Mouse (Mus musculus) limb, embryonic 13.5 days (tissue): ENCODE results near the gene Igdcc3. TPM values are rescaled to one million over a fixed set of nuclear protein-coding genes. Genes with fewer than 3 reads are reported as not detected.

Source experiments
- ATAC-seq: fragments of 200-750 bp; cut with Nextera tagmentation; 2 replicates; pipeline ENCODE4 v1.8.0; 2017; ENCODE audit warnings: low read depth, moderate number of reproducible peaks, moderate TSS enrichment; ENCODE audit not compliant: low FRiP score
- H3K27ac ChIP-seq: fragments of 300-500 bp; sonication (generic); 2 replicates; pipeline ENCODE4 v1.5.1; 2015; ENCODE audit warnings: inconsistent platforms, mild to moderate bottlenecking, moderate library complexity
- H3K27me3 ChIP-seq: fragments of 300-500 bp; sonication (generic); 2 replicates; pipeline ENCODE4 v1.6.1; 2015; ENCODE audit warnings: mild to moderate bottlenecking, inconsistent platforms
- H3K36me3 ChIP-seq: fragments of 300-500 bp; sonication (generic); 2 replicates; pipeline ENCODE4 v1.6.1; 2015; ENCODE audit warnings: inconsistent platforms, mild to moderate bottlenecking, moderate library complexity
- H3K4me1 ChIP-seq: fragments of 300-500 bp; sonication (generic); 2 replicates; pipeline ENCODE4 v1.6.1; 2015; ENCODE audit warnings: inconsistent platforms
- H3K4me2 ChIP-seq: fragments of 300-500 bp; sonication (generic); replicated peaks from 2 replicates; pipeline ENCODE4 v1.6.1; 2015; ENCODE audit warnings: inconsistent platforms, mild to moderate bottlenecking, moderate library complexity
- H3K4me3 ChIP-seq: fragments of 300-500 bp; sonication (generic); 2 replicates; pipeline ENCODE4 v1.5.1; 2015; ENCODE audit warnings: moderate library complexity, mild to moderate bottlenecking, inconsistent platforms
- H3K9ac ChIP-seq: fragments of 300-500 bp; sonication (generic); 2 replicates; pipeline ENCODE4 v1.6.1; 2015; ENCODE audit warnings: mild to moderate bottlenecking, inconsistent platforms
- H3K9me3 ChIP-seq: fragments of 300-500 bp; sonication (generic); 2 replicates; pipeline ENCODE4 v1.6.1; 2016; ENCODE audit warnings: inconsistent platforms
- WGBS: fragments of 180-500 bp; shearing (Covaris S2); methylation state at CpG from one replicate; pipeline ENCODE4 v1.1.7; 2015; 5-methylcytosine and 5-hydroxymethylcytosine counted together
- polyA plus RNA-seq: library from polyadenylated mRNA; unstranded; fragments of >200 nt; fragmentation: Nextera tagmentation; extraction: Ambion mirVana; gene quantifications from 2 replicates; pipeline ENCODE4 v1.2.1, GENCODE M21; 2015

Gene Igdcc3
- polyA plus RNA-seq, 1 experiment from 2014 or later, result 1.2 TPM

- 2% methylated on average over 3 of the region's 3 CpGs for WGBS
- Histone ChIP-seq H3K4me2 (no peak overlapping the region), H3K4me1 (peaks cover 7% of the 10 kb centered on the region), H3K36me3 (no peaks in the 10 kb centered on the region), H3K9me3 (no peaks in the 10 kb centered on the region), H3K27ac (no peak overlapping the region), H3K9ac (no peak overlapping the region), H3K4me3 (no peak overlapping the region), H3K27me3 (peaks cover 4% of the 10 kb centered on the region; the same call in 1 of the 2 replicates)
- peak; percentile 24; the same call in 1 of the 2 replicates for ATAC-seq
Measured at GRCm38 (mm10) chr9:65188599-65188998, 47.6 kb downstream of the Igdcc3 start.

- Histone ChIP-seq H3K36me3 (no peaks in the 10 kb centered on the region), H3K4me2 (no peak overlapping the region), H3K27me3 (no peaks in the 10 kb centered on the region), H3K9me3 (no peaks in the 10 kb centered on the region), H3K4me1 (peaks cover 15% of the 10 kb centered on the region), H3K9ac (no peak overlapping the region), H3K4me3 (no peak overlapping the region), H3K27ac (no peak overlapping the region)
- ATAC-seq, result no peak
- WGBS, result 47% methylated on average over 7 of the region's 7 CpGs
Measured at GRCm38 (mm10) chr9:65190306-65190705, 49.3 kb downstream of the Igdcc3 start.

GRCm38 (mm10) chr9:65191389-65191754 is 50.4 kb downstream of the Igdcc3 start:
- H3K36me3 ChIP-seq, result no peaks in the 10 kb centered on the region
- no peak overlapping the region for H3K4me2 ChIP-seq
- no peaks in the 10 kb centered on the region for H3K27me3 ChIP-seq
- no peak overlapping the region for H3K9ac ChIP-seq
- peaks cover 25% of the 10 kb centered on the region for H3K4me1 ChIP-seq
- ATAC-seq, result no peak
- no peaks in the 10 kb centered on the region for H3K9me3 ChIP-seq
- H3K4me3 ChIP-seq, result no peak overlapping the region
- WGBS, result 23% methylated on average over 2 of the region's 2 CpGs
- H3K27ac ChIP-seq, result no peak overlapping the region

GRCm38 (mm10) chr9:65191755-65192469 is 50.9 kb downstream of the Igdcc3 start:
- Histone ChIP-seq H3K4me3 (no peak overlapping the region), H3K9ac (no peak overlapping the region), H3K27ac (no peak overlapping the region), H3K4me1 (peaks cover 25% of the 10 kb centered on the region), H3K36me3 (no peaks in the 10 kb centered on the region), H3K27me3 (no peaks in the 10 kb centered on the region), H3K9me3 (no peaks in the 10 kb centered on the region), H3K4me2 (no peak overlapping the region)
- WGBS, result 20% methylated on average over 8 of the region's 8 CpGs
- no peak for ATAC-seq

- Histone ChIP-seq H3K27ac (no peak overlapping the region), H3K4me1 (peaks cover 29% of the 10 kb centered on the region), H3K9me3 (no peaks in the 10 kb centered on the region), H3K27me3 (no peaks in the 10 kb centered on the region), H3K36me3 (no peaks in the 10 kb centered on the region), H3K9ac (no peak overlapping the region), H3K4me3 (no peak overlapping the region), H3K4me2 (no peak overlapping the region)
- no peak for ATAC-seq
- 68% methylated on average over 12 of the region's 12 CpGs for WGBS
Measured at GRCm38 (mm10) chr9:65193214-65193613, 52.2 kb downstream of the Igdcc3 start.

GRCm38 (mm10) chr9:65195053-65195452 is 54.1 kb downstream of the Igdcc3 start, which contains the start of gene Parp16:
TSS of gene Parp16 (plus strand) at chr9:65195353.
- peak within 1 kb of the TSS; percentile 55 for H3K9ac ChIP-seq
- H3K27ac ChIP-seq, result peak within 1 kb of the TSS; percentile 90
- H3K4me3 ChIP-seq, result no peak within 1 kb of the TSS
- H3K4me1 ChIP-seq, result peaks cover 29% of the 10 kb centered on the region
- no peaks in the 10 kb centered on the region for H3K27me3 ChIP-seq
- H3K9me3 ChIP-seq, result no peaks in the 10 kb centered on the region
- 72% methylated on average over 4 of the region's 4 CpGs for WGBS
- peak within 1 kb of the TSS; percentile 31 for H3K4me2 ChIP-seq
- no peaks in the 10 kb centered on the region for H3K36me3 ChIP-seq
- no peak for ATAC-seq

GRCm38 (mm10) chr9:65195621-65195981 is 54.6 kb downstream of the Igdcc3 start:
- H3K4me1 ChIP-seq, result peaks cover 29% of the 10 kb centered on the region

GRCm38 (mm10) chr9:65195982-65196737 is 55.2 kb downstream of the Igdcc3 start:
- Histone ChIP-seq H3K27ac (peak overlapping the region; percentile 90), H3K9ac (peak overlapping the region; percentile 25; the same call in 1 of the 2 replicates), H3K4me3 (peak overlapping the region; percentile 20; the same call in 1 of the 2 replicates), H3K4me2 (peak overlapping the region; percentile 46), H3K36me3 (no peaks in the 10 kb centered on the region), H3K9me3 (no peaks in the 10 kb centered on the region), H3K4me1 (peaks cover 29% of the 10 kb centered on the region), H3K27me3 (no peaks in the 10 kb centered on the region)
- peak; percentile 92 for ATAC-seq
- WGBS, result 2% methylated on average over 9 of the region's 9 CpGs

More at GRCm38 (mm10) chr9:65195621-65195981, 54.6 kb downstream of the Igdcc3 start:
- Histone ChIP-seq H3K9ac (peak overlapping the region; percentile 55), H3K9me3 (no peaks in the 10 kb centered on the region), H3K4me3 (no peak overlapping the region), H3K36me3 (no peaks in the 10 kb centered on the region), H3K4me2 (peak overlapping the region; percentile 31), H3K27me3 (no peaks in the 10 kb centered on the region), H3K27ac (peak overlapping the region; percentile 90)
- 17% methylated on average over 8 of the region's 8 CpGs for WGBS
- no peak for ATAC-seq

GRCm38 (mm10) chr9:65196738-65197569 is 56.0 kb downstream of the Igdcc3 start:
- Histone ChIP-seq H3K27me3 (no peaks in the 10 kb centered on the region), H3K36me3 (no peaks in the 10 kb centered on the region), H3K9me3 (no peaks in the 10 kb centered on the region), H3K4me2 (peak overlapping the region; percentile 46), H3K27ac (peak overlapping the region; percentile 90; the same call in 1 of the 2 replicates), H3K4me3 (peak overlapping the region; percentile 20; the same call in 1 of the 2 replicates), H3K9ac (0 out of 2 replicates have a peak overlapping the region, but pooled peaks have one; percentile 13), H3K4me1 (peaks cover 23% of the 10 kb centered on the region)
- WGBS, result 15% methylated on average over 26 of the region's 26 CpGs
- peak; percentile 76 for ATAC-seq

GRCm38 (mm10) chr9:65197826-65198225 is 56.8 kb downstream of the Igdcc3 start:
- Histone ChIP-seq H3K9me3 (no peaks in the 10 kb centered on the region), H3K27me3 (no peaks in the 10 kb centered on the region), H3K27ac (no peak overlapping the region), H3K9ac (no peak overlapping the region), H3K4me3 (no peak overlapping the region), H3K4me1 (peaks cover 22% of the 10 kb centered on the region), H3K36me3 (no peaks in the 10 kb centered on the region), H3K4me2 (no peak overlapping the region)
- no peak for ATAC-seq
- 87% methylated on average over 6 of the region's 6 CpGs for WGBS

- Histone ChIP-seq H3K9ac (peak overlapping the region; percentile 39; the same call in 1 of the 2 replicates), H3K27me3 (no peaks in the 10 kb centered on the region), H3K4me1 (peaks cover 20% of the 10 kb centered on the region), H3K4me3 (no peak overlapping the region), H3K4me2 (no peak overlapping the region), H3K27ac (peak overlapping the region; percentile 39; the same call in 1 of the 2 replicates), H3K36me3 (no peaks in the 10 kb centered on the region), H3K9me3 (no peaks in the 10 kb centered on the region)
- ATAC-seq, result no peak
- whole genome bisulfite sequencing, result 54% methylated on average over 7 of the region's 7 CpGs
Measured at GRCm38 (mm10) chr9:65199723-65200122, 58.7 kb downstream of the Igdcc3 start.
